Mouse (Mus musculus) liver, embryonic 16.5 days (tissue): ENCODE results near the gene Zfp580. TPM values are rescaled to one million over a fixed set of nuclear protein-coding genes. Genes with fewer than 3 reads are reported as not detected.

Source experiments
- ATAC-seq: fragments of 200-750 bp; cut with Nextera tagmentation; 2 replicates; pipeline ENCODE4 v1.8.0; 2017; ENCODE audit warnings: low read depth, mild to moderate bottlenecking, moderate number of reproducible peaks, moderate library complexity
- H3K27ac ChIP-seq: fragments of 300-500 bp; sonication (generic); 2 replicates; pipeline ENCODE4 v1.5.1; 2014; ENCODE audit warnings: mild to moderate bottlenecking, low read length
- H3K27me3 ChIP-seq: fragments of 300-500 bp; sonication (generic); 2 replicates; pipeline ENCODE4 v1.6.1; 2014; ENCODE audit warnings: low read depth, low read length, mixed read lengths; ENCODE audit not compliant: control insufficient read depth, insufficient read depth
- H3K36me3 ChIP-seq: fragments of 300-500 bp; sonication (generic); 2 replicates; pipeline ENCODE4 v1.6.1; 2014; ENCODE audit warnings: mild to moderate bottlenecking; ENCODE audit not compliant: control insufficient read depth, insufficient read depth
- H3K4me1 ChIP-seq: fragments of 300-500 bp; sonication (generic); 2 replicates; pipeline ENCODE4 v1.6.1; 2014; ENCODE audit warnings: low read depth, low read length, mixed read lengths; ENCODE audit not compliant: control insufficient read depth
- H3K4me2 ChIP-seq: fragments of 300-500 bp; sonication (generic); 2 replicates; pipeline ENCODE4 v1.6.1; 2014; ENCODE audit warnings: low read depth, low read length, mixed read lengths
- H3K4me3 ChIP-seq: fragments of 300-500 bp; sonication (generic); 2 replicates; pipeline ENCODE4 v1.5.1; 2014; ENCODE audit warnings: low read depth, mild to moderate bottlenecking, low read length
- H3K9ac ChIP-seq: fragments of 300-500 bp; sonication (generic); 2 replicates; pipeline ENCODE4 v1.6.1; 2014; ENCODE audit warnings: low read depth, low read length
- H3K9me3 ChIP-seq: fragments of 300-500 bp; sonication (generic); replicated peaks from 2 replicates; pipeline ENCODE4 v1.6.1; 2016; ENCODE audit warnings: low read length; ENCODE audit not compliant: control insufficient read depth
- WGBS: fragments of 180-500 bp; shearing (Covaris S2); extraction: QIAGEN DNeasy Blood & Tissue Kit; methylation state at CpG from one replicate; pipeline ENCODE4 v1.1.7; 2014; ENCODE audit not compliant: insufficient replicate concordance; 5-methylcytosine and 5-hydroxymethylcytosine counted together
- polyA plus RNA-seq: library from polyadenylated mRNA; unstranded; fragments of >200 nt; fragmentation: Nextera tagmentation; extraction: Ambion mirVana; gene quantifications from 2 replicates; pipeline ENCODE4 v1.2.1, GENCODE M21; 2015

The Zfp580 gene
- polyA plus RNA-seq, 1 experiment from 2014 or later = 1.8 TPM

DNA sequence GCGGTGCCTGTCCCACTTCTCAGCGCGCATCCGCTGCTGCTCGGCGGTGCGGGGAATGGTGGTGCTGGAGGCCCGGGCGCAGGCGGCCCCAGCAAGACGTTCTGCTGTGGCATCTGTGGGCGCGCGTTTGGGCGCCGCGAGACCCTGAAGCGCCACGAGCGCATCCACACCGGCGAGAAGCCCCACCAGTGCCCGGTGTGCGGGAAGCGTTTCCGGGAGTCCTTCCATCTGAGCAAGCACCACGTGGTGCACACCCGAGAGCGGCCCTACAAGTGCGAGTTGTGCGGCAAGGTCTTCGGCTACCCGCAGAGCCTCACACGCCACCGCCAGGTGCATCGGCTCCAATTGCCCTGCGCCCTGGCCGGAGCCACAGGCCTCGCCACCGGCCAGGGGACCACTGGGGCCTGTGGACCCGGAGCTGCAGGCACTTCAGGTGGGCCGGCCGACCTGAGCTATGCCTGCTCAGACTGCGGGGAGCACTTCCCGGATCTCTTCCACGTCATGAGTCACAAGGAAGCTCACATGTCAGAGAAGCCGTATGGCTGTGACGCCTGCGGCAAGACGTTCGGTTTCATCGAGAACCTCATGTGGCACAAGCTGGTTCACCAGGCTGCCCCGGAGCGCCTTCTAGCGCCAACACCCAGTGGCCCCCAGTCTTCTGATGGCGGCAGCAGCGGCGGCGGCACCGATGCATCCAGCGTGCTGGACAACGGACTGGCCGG lies 20.6 kb upstream of the Zfp580 start:
- Histone ChIP-seq H3K27me3 (no peaks in the 10 kb centered on the region), H3K9me3 (peaks cover 25% of the 10 kb centered on the region), H3K36me3 (peaks cover 43% of the 10 kb centered on the region), H3K9ac (no peak overlapping the region), H3K4me2 (no peak overlapping the region), H3K4me1 (no peaks in the 10 kb centered on the region; the same call in 1 of the 2 replicates), H3K27ac (no peak overlapping the region), H3K4me3 (no peak overlapping the region)
- 91% methylated on average over 63 of the region's 63 CpGs for WGBS
- no peak for ATAC-seq

DNA sequence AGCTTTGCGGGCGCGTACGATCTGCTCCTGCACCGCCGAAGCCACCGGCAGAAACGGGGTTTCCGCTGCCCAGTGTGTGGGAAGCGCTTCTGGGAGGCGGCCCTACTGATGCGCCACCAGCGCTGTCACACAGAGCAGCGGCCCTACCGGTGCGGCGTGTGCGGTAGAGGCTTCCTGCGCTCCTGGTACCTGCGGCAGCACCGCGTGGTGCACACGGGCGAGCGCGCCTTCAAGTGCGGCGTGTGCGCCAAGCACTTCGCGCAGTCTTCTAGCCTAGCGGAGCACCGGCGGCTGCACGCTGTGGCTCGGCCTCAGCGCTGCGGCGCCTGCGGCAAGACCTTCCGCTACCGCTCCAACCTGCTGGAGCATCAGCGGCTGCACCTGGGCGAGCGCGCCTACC lies 19.8 kb upstream of the Zfp580 start:
- WGBS = 92% methylated on average over 45 of the region's 46 CpGs
- Histone ChIP-seq H3K4me3 (no peak overlapping the region), H3K27me3 (no peaks in the 10 kb centered on the region), H3K27ac (no peak overlapping the region), H3K4me2 (no peak overlapping the region), H3K9me3 (peaks cover 25% of the 10 kb centered on the region), H3K36me3 (peaks cover 43% of the 10 kb centered on the region), H3K9ac (no peak overlapping the region), H3K4me1 (no peaks in the 10 kb centered on the region; the same call in 1 of the 2 replicates)
- ATAC-seq = no peak

DNA sequence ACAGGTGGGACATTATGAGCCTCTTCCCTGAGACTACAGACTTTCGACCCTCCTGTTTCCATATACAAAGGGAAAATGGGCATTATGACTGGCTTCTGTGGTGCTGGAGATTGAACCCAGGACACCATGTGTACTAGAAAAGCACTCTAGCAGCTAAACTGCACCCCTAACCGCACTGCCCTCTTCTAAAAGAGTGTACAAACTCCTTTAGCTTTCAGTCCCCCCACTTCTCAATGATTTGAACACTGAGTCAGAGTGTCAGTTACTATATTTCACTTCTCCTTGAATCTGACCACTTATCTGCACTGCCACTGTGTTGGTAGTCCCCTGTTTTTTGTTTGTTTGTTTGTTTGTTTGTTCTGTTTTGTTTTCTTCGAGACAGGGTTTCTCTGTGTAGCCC lies 17.5 kb upstream of the Zfp580 start, which contains the start of gene 4632433K11Rik:
Gene 4632433K11Rik (plus strand): TSS at position 301 of the 400 bp plus-strand sequence.
- ATAC-seq = no peak
- peaks cover 12% of the 10 kb centered on the region for H3K4me1 ChIP-seq
- H3K27me3 ChIP-seq = no peaks in the 10 kb centered on the region
- peaks cover 38% of the 10 kb centered on the region for H3K36me3 ChIP-seq
- no peak within 1 kb of the TSS for H3K9ac ChIP-seq
- 65% methylated on average over 3 of the region's 3 CpGs for WGBS
- no peak within 1 kb of the TSS for H3K27ac ChIP-seq
- H3K4me2 ChIP-seq = no peak within 1 kb of the TSS
- H3K9me3 ChIP-seq = peaks cover 25% of the 10 kb centered on the region
- no peak within 1 kb of the TSS for H3K4me3 ChIP-seq

DNA sequence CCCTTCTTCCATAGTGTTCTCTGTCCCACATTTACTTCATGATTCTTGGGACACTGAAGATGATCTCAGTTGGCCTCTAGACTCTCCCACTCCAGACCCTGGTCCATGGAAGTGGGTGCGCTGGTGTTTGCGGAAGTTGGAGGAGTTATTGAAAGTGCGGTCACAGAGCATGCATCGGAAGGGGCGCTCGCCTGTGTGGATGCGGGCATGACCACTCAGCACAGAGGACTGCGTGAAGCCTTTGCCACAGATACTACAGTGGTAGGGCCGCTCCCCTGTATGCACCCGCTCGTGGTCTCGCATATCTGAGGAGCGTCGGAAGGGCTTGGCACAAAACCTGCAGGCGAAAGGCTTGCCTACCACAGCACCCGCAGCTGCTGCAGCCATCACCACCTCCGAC lies 15.7 kb upstream of the Zfp580 start:
- no peak overlapping the region for H3K4me3 ChIP-seq
- WGBS = 90% methylated on average over 17 of the region's 17 CpGs
- H3K27me3 ChIP-seq = no peaks in the 10 kb centered on the region
- H3K4me1 ChIP-seq = peaks cover 14% of the 10 kb centered on the region
- no peak for ATAC-seq
- peaks cover 20% of the 10 kb centered on the region for H3K36me3 ChIP-seq
- no peak overlapping the region for H3K9ac ChIP-seq
- H3K4me2 ChIP-seq = no peak overlapping the region
- no peak overlapping the region for H3K27ac ChIP-seq
- peaks cover 12% of the 10 kb centered on the region for H3K9me3 ChIP-seq

DNA sequence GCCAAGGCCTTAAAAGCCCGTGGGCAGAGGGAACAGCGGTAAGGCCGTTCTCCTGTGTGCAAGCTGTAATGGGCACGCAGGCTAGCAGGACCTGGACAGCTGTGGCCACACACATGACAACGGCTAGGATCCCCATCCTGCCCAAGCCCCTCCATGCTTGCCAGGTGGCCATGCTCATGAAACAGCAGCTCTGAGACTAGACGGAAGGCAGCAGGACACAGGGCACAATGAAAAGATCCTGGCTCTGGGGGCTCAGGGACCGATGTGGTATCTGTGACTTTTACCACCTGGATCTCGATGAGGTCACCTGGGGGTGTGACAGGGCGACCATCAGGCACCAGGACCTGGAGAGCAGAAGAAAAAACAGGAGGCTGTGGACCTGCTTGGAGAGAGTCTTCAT lies 15.2 kb upstream of the Zfp580 start:
- Histone ChIP-seq H3K4me2 (no peak overlapping the region), H3K27ac (no peak overlapping the region), H3K4me3 (no peak overlapping the region), H3K4me1 (peaks cover 14% of the 10 kb centered on the region), H3K36me3 (peaks cover 15% of the 10 kb centered on the region), H3K9ac (no peak overlapping the region), H3K27me3 (no peaks in the 10 kb centered on the region), H3K9me3 (peaks cover 7% of the 10 kb centered on the region)
- 81% methylated on average over 9 of the region's 9 CpGs for WGBS
- no peak for ATAC-seq

DNA sequence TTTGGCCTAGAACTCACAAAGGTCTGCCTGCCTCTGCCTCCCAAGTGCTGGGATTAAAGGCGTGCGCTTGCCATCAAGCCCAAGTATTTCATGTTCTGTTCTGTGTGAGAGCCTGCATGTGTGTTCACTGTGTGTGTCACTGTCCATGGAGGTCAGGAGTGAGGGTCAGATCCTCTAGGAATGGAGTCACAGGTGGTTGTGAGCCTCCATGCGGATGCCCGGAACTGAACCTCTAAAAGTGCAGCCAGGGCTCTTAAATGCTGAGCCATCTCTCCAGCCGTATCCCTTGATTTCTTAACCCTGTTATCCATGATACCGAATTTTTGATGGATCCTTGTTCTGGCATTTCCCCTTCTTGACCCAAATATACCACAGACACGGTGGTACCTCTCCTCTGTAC lies 14.3 kb upstream of the Zfp580 start:
- Histone ChIP-seq H3K36me3 (peaks cover 6% of the 10 kb centered on the region), H3K4me1 (peaks cover 14% of the 10 kb centered on the region), H3K9ac (no peak overlapping the region), H3K9me3 (no peaks in the 10 kb centered on the region), H3K27ac (no peak overlapping the region), H3K4me2 (no peak overlapping the region), H3K4me3 (no peak overlapping the region), H3K27me3 (no peaks in the 10 kb centered on the region)
- ATAC-seq = no peak
- WGBS = 83% methylated on average over 7 of the region's 7 CpGs

DNA sequence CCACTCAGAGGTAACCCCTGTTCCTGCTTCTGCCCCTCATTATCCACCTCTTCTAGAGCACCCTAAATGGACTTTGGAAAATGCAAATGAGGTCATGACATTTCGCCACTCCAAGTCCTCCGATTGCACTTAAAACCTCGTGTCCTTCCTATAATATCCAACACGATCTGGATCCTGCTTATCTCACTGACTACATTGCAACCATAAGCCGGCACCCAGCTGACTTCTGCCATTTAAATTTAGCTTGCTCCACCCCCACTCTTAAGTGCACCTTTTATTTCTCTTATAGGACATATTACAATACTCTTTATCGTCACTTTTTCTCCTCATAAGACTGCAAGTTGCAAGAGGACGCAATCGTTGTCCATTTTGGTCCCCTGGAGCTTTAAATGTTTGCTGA lies 13.9 kb upstream of the Zfp580 start:
- peaks cover 14% of the 10 kb centered on the region for H3K4me1 ChIP-seq
- WGBS = 59% methylated on average over 8 of the region's 8 CpGs
- peak overlapping the region; percentile 78 for H3K4me2 ChIP-seq
- no peak for ATAC-seq
- peak overlapping the region; percentile 88 for H3K4me3 ChIP-seq
- no peaks in the 10 kb centered on the region for H3K9me3 ChIP-seq
- H3K27ac ChIP-seq = peak overlapping the region; percentile 95; the same call in 1 of the 2 replicates
- peaks cover 3% of the 10 kb centered on the region; the same call in 1 of the 2 replicates for H3K36me3 ChIP-seq
- H3K27me3 ChIP-seq = no peaks in the 10 kb centered on the region
- no peak overlapping the region for H3K9ac ChIP-seq

DNA sequence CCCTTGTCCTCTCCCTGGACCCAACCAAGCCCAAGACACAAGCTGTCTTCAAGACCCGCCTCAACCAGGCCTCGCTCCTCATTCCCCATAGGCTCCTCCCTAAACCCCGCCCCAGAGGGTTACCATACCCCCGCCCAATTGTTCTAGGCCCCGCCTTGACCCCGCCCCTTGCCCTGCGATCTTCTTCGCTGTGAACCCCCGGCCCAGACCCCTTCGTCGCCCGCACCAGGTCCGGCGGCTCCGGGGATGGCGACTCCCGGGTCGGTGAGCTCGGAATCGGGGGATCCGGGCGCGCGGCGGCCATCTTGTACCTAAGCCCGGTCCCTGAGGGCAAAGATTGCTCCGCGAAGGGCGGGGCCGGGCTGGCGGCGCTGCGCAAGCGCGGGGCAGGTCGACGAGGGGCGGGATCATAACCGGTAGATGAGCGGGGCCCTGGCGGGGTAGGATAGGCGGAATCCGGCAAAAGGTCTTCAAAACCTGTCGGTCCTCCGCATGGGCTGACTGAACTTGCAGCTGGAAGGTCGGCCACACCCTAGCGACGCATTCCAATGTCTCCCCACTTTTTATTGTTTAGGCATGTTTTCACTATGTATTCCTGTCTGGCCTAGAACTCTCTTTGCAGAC lies 13.1 kb upstream of the Zfp580 start, which contains the start of gene Zfp784:
Gene Zfp784 (minus strand): TSS at position 338 of the 624 bp plus-strand sequence.
- H3K4me1 ChIP-seq = peaks cover 14% of the 10 kb centered on the region
- WGBS = under 1% methylated on average over 48 of the region's 48 CpGs
- H3K27me3 ChIP-seq = no peaks in the 10 kb centered on the region
- H3K9ac ChIP-seq = peak within 1 kb of the TSS; percentile 88
- H3K4me2 ChIP-seq = peak within 1 kb of the TSS; percentile 78
- peak within 1 kb of the TSS; percentile 95 for H3K27ac ChIP-seq
- ATAC-seq = peak; percentile 99
- no peaks in the 10 kb centered on the region for H3K9me3 ChIP-seq
- H3K4me3 ChIP-seq = peak within 1 kb of the TSS; percentile 88
- no peaks in the 10 kb centered on the region for H3K36me3 ChIP-seq

DNA sequence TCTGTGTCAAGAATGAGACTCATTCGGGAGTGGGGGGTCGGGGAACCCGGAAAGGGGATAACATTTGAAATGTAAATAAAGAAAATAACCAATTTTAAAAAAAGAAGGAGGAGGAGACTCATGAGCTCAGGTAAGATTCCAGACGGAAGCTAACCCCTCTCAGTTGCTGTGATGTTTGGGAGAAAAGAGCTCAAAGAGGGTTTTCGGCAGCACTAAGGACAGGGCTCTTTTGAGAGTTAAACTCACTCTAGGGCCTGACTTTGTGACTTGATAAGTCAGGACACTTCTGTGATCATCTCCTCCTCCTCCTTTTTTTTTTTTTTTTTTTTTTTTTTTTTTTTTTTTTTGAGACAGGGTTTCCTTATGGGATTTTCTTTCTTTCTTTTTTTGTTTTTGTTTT lies 12.4 kb upstream of the Zfp580 start:
- no peaks in the 10 kb centered on the region for H3K27me3 ChIP-seq
- no peaks in the 10 kb centered on the region for H3K9me3 ChIP-seq
- ATAC-seq = no peak
- peaks cover 14% of the 10 kb centered on the region for H3K4me1 ChIP-seq
- H3K36me3 ChIP-seq = no peaks in the 10 kb centered on the region
- peak overlapping the region; percentile 88 for H3K4me3 ChIP-seq
- peak overlapping the region; percentile 88 for H3K9ac ChIP-seq
- 22% methylated on average over 5 of the region's 5 CpGs for WGBS
- H3K4me2 ChIP-seq = peak overlapping the region; percentile 78
- peak overlapping the region; percentile 95 for H3K27ac ChIP-seq
